Mouse (Mus musculus): Measurements from ENCODE around the gene Rdh11. TPM values are rescaled to one million over a fixed set of nuclear protein-coding genes. Genes with fewer than 3 reads are reported as not detected.

The Rdh11 gene
- total RNA-seq, 2 experiments from 2014 or later, result 15.5 to 16.9 TPM

- DNase-seq, result no peak
Measured at GRCm38 (mm10) chr12:79140811-79141210, 51.3 kb downstream of the Rdh11 start.

DNA sequence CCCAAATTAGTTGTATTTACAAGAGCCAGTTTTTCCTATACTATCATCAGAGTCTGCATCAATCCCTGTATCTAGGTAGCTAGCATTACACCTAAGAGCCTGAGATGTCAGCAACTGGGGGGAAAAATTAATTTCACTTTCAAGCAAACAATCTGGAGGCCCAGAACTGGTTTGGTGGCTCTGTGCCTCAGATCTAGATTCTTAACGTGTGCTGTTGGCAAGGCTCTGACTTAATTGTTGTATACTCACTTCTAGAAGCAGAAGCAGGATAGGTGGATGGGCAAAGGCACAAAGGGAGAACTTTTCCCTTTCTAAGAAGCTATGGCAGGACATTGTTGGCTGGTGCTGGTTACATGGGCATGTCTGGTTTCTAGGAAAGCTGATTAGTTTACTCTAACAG lies 52.7 kb downstream of the Rdh11 start:
- DNase-seq, result no peak

DNA sequence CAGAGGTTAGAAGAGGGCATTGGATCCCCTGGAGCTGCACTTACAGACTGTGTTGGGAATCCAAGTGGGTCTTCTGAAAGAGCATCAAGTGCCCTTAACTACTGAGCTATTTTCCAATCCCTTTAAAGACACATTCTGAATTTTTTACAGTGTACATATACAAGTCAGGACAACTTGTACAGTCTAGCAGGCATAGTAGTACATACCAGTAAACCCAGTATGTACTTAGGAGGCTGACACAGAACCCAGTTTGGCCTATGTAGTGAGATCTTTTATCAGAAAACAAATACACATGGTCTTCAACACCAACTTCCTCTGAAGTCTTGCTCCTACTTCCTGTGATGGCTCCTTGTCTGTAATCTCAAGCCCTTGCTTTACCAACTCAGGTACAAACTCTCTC lies 53.1 kb downstream of the Rdh11 start:
- DNase-seq, result no peak

DNA sequence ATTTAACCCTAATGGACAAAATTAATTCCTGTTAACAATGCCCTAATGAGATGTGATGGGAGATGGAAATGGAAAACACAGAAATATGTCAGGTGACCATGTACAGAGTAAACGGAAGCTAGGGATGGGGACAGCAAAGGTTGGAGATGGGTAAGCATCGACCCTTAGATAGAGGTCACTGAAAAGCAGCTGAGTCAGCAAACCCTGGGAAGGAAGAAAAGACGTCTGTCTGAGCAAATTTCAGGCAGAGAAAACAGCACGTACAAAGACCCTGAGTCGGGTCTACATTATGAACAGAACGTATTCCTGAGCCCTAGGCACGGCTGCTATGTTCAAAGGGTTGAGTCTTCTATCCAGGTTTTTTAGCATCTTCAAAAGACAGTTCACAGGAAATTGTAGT lies 55.1 kb downstream of the Rdh11 start:
- no peak for DNase-seq

GRCm38 (mm10) chr12:79135105-79135504 lies 57.0 kb downstream of the Rdh11 start:
- no peak for DNase-seq

DNA sequence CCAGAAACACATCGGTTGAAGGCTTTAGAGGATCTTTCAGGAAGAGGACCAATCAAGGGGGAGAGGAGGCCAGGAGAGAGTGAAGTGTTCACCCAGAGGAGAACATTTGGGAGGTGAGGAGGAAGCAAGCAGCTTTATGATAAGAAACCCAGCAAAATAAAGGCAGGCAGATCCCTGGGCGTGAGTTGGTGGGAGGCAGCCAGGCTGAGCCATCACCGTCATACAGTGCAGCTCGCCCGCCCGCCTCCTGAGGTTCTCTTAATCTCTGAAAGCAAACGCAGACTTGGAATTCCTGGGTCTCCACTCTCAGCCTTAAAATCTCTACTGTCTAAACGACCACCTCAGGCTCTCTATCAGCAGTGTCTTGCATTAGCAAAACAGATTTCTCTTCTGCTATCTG lies 57.4 kb downstream of the Rdh11 start:
- no peak for DNase-seq

- DNase-seq, result no peak
Measured at GRCm38 (mm10) chr12:79131706-79132460, 60.2 kb downstream of the Rdh11 start.

GRCm38 (mm10) chr12:79131178-79131675 lies 60.9 kb downstream of the Rdh11 start:
- DNase-seq, result no peak

- DNase-seq, result peak; percentile 75
Measured at GRCm38 (mm10) chr12:79130299-79131177, 61.6 kb downstream of the Rdh11 start, which contains the start of gene Arg2. Arg2 (plus strand) TSS chr12:79130777.

Other genes starting within 250 kb of the Rdh11 start
- gene Tmem229b, start 184.7 kb downstream of the Rdh11 start, total RNA-seq (2021), result 10 to 100 TPM; 12.9 to 13.4 TPM
- 1 to 10 TPM; 1.5 to 2.0 TPM for gene Plekhh1, start 163.1 kb downstream of the Rdh11 start, total RNA-seq (2021)
- 1 to 10 TPM; 7.1 to 9.5 TPM for gene Pigh, start 102.6 kb downstream of the Rdh11 start, total RNA-seq (2021)
- under 1 TPM; 0.48 TPM for gene Arg2, start 61.5 kb downstream of the Rdh11 start, total RNA-seq (2021)
- 10 to 100 TPM; 60.0 to 65.2 TPM for gene Vti1b, start 19.6 kb downstream of the Rdh11 start, total RNA-seq (2021)
- gene Rdh12, start 16.6 kb upstream of the Rdh11 start, total RNA-seq (2021), result 1 to 10 TPM in 1 of 2 experiments, under 1 TPM in 1; 0.72 to 1.1 TPM
- 10 to 100 TPM; 17.6 to 26.1 TPM for gene Zfyve26, start 104.0 kb upstream of the Rdh11 start, total RNA-seq (2021)
- 1 to 10 TPM; 1.6 to 3.0 TPM for gene Rad51b, start 105.0 kb upstream of the Rdh11 start, total RNA-seq (2021)

Data from adrenal gland, postnatal 10 days (tissue).